Mouse (Mus musculus) forebrain, embryonic 16.5 days (tissue): ENCODE results near the gene Pmpcb. TPM values are rescaled to one million over a fixed set of nuclear protein-coding genes. Genes with fewer than 3 reads are reported as not detected.

Experiments used
- polyA plus RNA-seq: library from polyadenylated mRNA; unstranded; fragments of >200 nt; fragmentation: Nextera tagmentation; extraction: Ambion mirVana; gene quantifications from 2 replicates; pipeline ENCODE4 v1.2.1, GENCODE M21; 2015

The Pmpcb gene
- polyA plus RNA-seq, 1 experiment from 2014 or later, result 86.4 TPM

Other genes with a start within 250 kb of the Pmpcb start
- gene Lrrc17, start 193.6 kb upstream of the Pmpcb start, polyA plus RNA-seq, result 3.3 and 5.0 TPM in 2 replicates
- 0.17 and 0.18 TPM in 2 replicates for gene Fbxl13, start 91.5 kb upstream of the Pmpcb start, polyA plus RNA-seq
- 87.6 and 92.1 TPM in 2 replicates for gene Armc10, start 91.3 kb upstream of the Pmpcb start, polyA plus RNA-seq
- gene Napepld, start 35.7 kb upstream of the Pmpcb start, polyA plus RNA-seq, result 3.5 and 3.6 TPM in 2 replicates
- 67.3 and 68.1 TPM in 2 replicates for gene Dnajc2, start 48.1 kb downstream of the Pmpcb start, polyA plus RNA-seq
- 178 and 182 TPM in 2 replicates for gene Psmc2, start 48.1 kb downstream of the Pmpcb start, polyA plus RNA-seq
- gene Slc26a5, start 128.5 kb downstream of the Pmpcb start, polyA plus RNA-seq, result 0.11 and 0.25 TPM in 2 replicates